Mouse (Mus musculus) liver, embryonic 14.5 days (tissue): ENCODE measurements at regions not wholly inside any gene's neighbourhood (a gene's known extent, or its start where the extent isn't known, plus 50 kb on each side); places are given as distances from the start of the nearest gene placed in this dataset.

Source experiments
- CTCF ChIP-seq: IDR thresholded peaks from 2 replicates; pipeline ENCODE4 v1.5.1; 2016; ENCODE audit warnings: antibody characterized with exemption, low read depth, control low read depth
- EP300 ChIP-seq: IDR thresholded peaks from 2 replicates; pipeline ENCODE4 v1.6.1; 2016; ENCODE audit warnings: antibody characterized with exemption, low read depth

DNA sequence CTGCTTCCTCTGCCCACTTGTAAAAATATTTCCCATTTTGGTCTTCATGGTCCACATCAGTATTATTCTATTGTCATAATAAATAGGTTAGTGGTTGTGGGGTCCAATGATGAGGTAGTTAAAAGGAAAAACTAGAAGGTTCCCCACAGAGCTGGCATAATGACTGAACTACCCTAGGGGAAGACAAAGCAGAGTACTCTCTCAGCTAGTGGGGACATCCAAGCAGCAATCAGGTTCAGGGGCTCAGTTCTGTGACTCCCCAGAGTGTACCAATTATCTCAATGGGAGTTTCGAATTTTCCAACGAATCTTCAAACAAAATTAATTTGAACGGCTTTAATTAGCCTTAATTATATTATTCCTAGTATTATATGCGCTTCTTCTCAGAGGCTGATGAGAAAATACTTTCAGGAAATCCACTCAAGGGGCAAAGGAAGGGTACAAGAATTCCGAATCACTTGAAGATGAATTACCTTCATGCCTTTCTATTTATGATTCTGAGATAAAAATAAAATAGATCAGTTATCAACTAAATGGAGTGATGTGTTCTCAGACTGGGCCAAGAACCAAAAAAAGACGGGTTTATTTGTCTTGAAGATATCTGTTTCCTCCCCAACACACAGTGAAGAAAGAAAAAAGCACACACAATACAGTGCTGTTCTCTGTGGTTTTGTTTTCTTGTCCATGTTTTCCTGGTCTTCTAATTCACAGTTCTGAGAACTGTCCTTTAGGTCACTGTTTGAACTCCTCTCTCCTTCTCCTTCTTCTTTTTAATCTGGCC is 392.7 kb downstream of the Nuf2 start:
- TF ChIP-seq EP300 (no peak), CTCF (no peak)
